Mouse (Mus musculus) splenic B cell, adult 2 months (primary cell): ENCODE measurements around the gene Slc39a12.

Source experiments
- DNase-seq: peaks from one replicate; pipeline ENCODE4 v3.0.0-alpha.2; 2011; ENCODE audit warnings: low read depth, low spot score
- H3K27me3 ChIP-seq: 2 replicates; pipeline ENCODE4 v1.6.1; 2012; ENCODE audit warnings: mild to moderate bottlenecking, low read length, moderate library complexity, mixed read lengths; ENCODE audit not compliant: control insufficient read depth, poor library complexity, insufficient read depth, severe bottlenecking
- H3K36me3 ChIP-seq: 2 replicates; pipeline ENCODE4 v1.6.1; 2012; ENCODE audit warnings: mild to moderate bottlenecking, low read length, moderate library complexity, mixed read lengths; ENCODE audit not compliant: control insufficient read depth, poor library complexity, insufficient read depth, severe bottlenecking

The Slc39a12 gene

GRCm38 (mm10) chr2:14388162-14388561 lies at the start of gene Slc39a12:
Slc39a12 (plus strand) TSS chr2:14388316.
- Histone ChIP-seq H3K36me3 (no peaks in the 10 kb centered on the region), H3K27me3 (no peaks in the 10 kb centered on the region)
- DNase-seq = no peak

GRCm38 (mm10) chr2:14341652-14342308 lies 46.3 kb upstream of the Slc39a12 start:
- H3K27me3 ChIP-seq = no peaks in the 10 kb centered on the region
- no peak for DNase-seq
- no peaks in the 10 kb centered on the region for H3K36me3 ChIP-seq

- H3K27me3 ChIP-seq = no peaks in the 10 kb centered on the region
- no peaks in the 10 kb centered on the region for H3K36me3 ChIP-seq
- no peak for DNase-seq
Observed at GRCm38 (mm10) chr2:14342309-14342839, 45.7 kb upstream of the Slc39a12 start.

- Histone ChIP-seq H3K27me3 (no peaks in the 10 kb centered on the region), H3K36me3 (no peaks in the 10 kb centered on the region)
- DNase-seq = no peak
Observed at GRCm38 (mm10) chr2:14388856-14389255, 740 bp downstream of the Slc39a12 start.

- Histone ChIP-seq H3K27me3 (no peaks in the 10 kb centered on the region), H3K36me3 (no peaks in the 10 kb centered on the region)
- no peak for DNase-seq
Observed at GRCm38 (mm10) chr2:14390900-14391299, 2.8 kb downstream of the Slc39a12 start.

- Histone ChIP-seq H3K27me3 (no peaks in the 10 kb centered on the region), H3K36me3 (no peaks in the 10 kb centered on the region)
- DNase-seq = no peak
Observed at GRCm38 (mm10) chr2:14403000-14403399, 14.9 kb downstream of the Slc39a12 start.

- no peaks in the 10 kb centered on the region for H3K27me3 ChIP-seq
- DNase-seq = no peak
- H3K36me3 ChIP-seq = no peaks in the 10 kb centered on the region
Observed at GRCm38 (mm10) chr2:14428987-14429386, 40.9 kb downstream of the Slc39a12 start.

- Histone ChIP-seq H3K27me3 (no peaks in the 10 kb centered on the region), H3K36me3 (no peaks in the 10 kb centered on the region)
- no peak for DNase-seq
Observed at GRCm38 (mm10) chr2:14447322-14447721, 59.2 kb downstream of the Slc39a12 start.

GRCm38 (mm10) chr2:14450866-14451265 lies 62.8 kb downstream of the Slc39a12 start:
- no peaks in the 10 kb centered on the region for H3K36me3 ChIP-seq
- no peak for DNase-seq
- no peaks in the 10 kb centered on the region for H3K27me3 ChIP-seq

GRCm38 (mm10) chr2:14454946-14455631 lies 67.0 kb downstream of the Slc39a12 start:
- no peaks in the 10 kb centered on the region for H3K27me3 ChIP-seq
- DNase-seq = no peak
- H3K36me3 ChIP-seq = no peaks in the 10 kb centered on the region

- no peak for DNase-seq
- no peaks in the 10 kb centered on the region for H3K27me3 ChIP-seq
- H3K36me3 ChIP-seq = no peaks in the 10 kb centered on the region
Observed at GRCm38 (mm10) chr2:14464438-14464837, 76.3 kb downstream of the Slc39a12 start.

- Histone ChIP-seq H3K36me3 (no peaks in the 10 kb centered on the region), H3K27me3 (no peaks in the 10 kb centered on the region)
- DNase-seq = no peak
Observed at GRCm38 (mm10) chr2:14494132-14494531, 106.0 kb downstream of the Slc39a12 start.

- DNase-seq = no peak
- H3K36me3 ChIP-seq = no peaks in the 10 kb centered on the region
- no peaks in the 10 kb centered on the region for H3K27me3 ChIP-seq
Observed at GRCm38 (mm10) chr2:14496150-14496549, 108.0 kb downstream of the Slc39a12 start.

- no peak for DNase-seq
- no peaks in the 10 kb centered on the region for H3K36me3 ChIP-seq
- H3K27me3 ChIP-seq = no peaks in the 10 kb centered on the region
Observed at GRCm38 (mm10) chr2:14502482-14502881, 114.4 kb downstream of the Slc39a12 start.

- no peaks in the 10 kb centered on the region for H3K36me3 ChIP-seq
- H3K27me3 ChIP-seq = no peaks in the 10 kb centered on the region
- no peak for DNase-seq
Observed at GRCm38 (mm10) chr2:14518237-14518636, 130.1 kb downstream of the Slc39a12 start.
